Mouse (Mus musculus) embryo, embryonic 10 days (tissue): ENCODE data around the gene Uqcrc2.

Source experiments
- DNase-seq: peaks from one replicate; pipeline ENCODE4 v3.0.0-alpha.2; 2015; ENCODE audit warnings: low spot score

The Uqcrc2 gene

GRCm38 (mm10) chr7:120690634-120691033, 55.7 kb downstream of the Uqcrc2 start:
- DNase-seq, result no peak

GRCm38 (mm10) chr7:120693831-120694375, 58.9 kb downstream of the Uqcrc2 start:
- no peak for DNase-seq

GRCm38 (mm10) chr7:120695196-120695595, 60.2 kb downstream of the Uqcrc2 start:
- DNase-seq, result no peak

GRCm38 (mm10) chr7:120695641-120696040, 60.7 kb downstream of the Uqcrc2 start:
- DNase-seq, result no peak

GRCm38 (mm10) chr7:120696331-120696730, 61.4 kb downstream of the Uqcrc2 start:
- DNase-seq, result no peak

GRCm38 (mm10) chr7:120699586-120699985, 64.6 kb downstream of the Uqcrc2 start:
- DNase-seq, result no peak

GRCm38 (mm10) chr7:120703888-120704287, 68.9 kb downstream of the Uqcrc2 start:
- DNase-seq, result no peak
